Mouse (Mus musculus) lung, adult 2 months (tissue): ENCODE data around the gene Gm20388.

ENCODE experiments used
- CTCF ChIP-seq: fragments of 200-500 bp; IDR thresholded peaks from 2 replicates; pipeline ENCODE4 v1.5.1; 2011; ENCODE audit warnings: mild to moderate bottlenecking, low read length, control low read depth; ENCODE audit not compliant: insufficient read depth
- POLR2A ChIP-seq: fragments of 200-500 bp; IDR thresholded peaks from 2 replicates; pipeline ENCODE4 v1.6.1; 2011; ENCODE audit warnings: low read depth, mild to moderate bottlenecking, control low read depth, low read length, borderline replicate concordance; ENCODE audit errors: extremely low read depth

DNA sequence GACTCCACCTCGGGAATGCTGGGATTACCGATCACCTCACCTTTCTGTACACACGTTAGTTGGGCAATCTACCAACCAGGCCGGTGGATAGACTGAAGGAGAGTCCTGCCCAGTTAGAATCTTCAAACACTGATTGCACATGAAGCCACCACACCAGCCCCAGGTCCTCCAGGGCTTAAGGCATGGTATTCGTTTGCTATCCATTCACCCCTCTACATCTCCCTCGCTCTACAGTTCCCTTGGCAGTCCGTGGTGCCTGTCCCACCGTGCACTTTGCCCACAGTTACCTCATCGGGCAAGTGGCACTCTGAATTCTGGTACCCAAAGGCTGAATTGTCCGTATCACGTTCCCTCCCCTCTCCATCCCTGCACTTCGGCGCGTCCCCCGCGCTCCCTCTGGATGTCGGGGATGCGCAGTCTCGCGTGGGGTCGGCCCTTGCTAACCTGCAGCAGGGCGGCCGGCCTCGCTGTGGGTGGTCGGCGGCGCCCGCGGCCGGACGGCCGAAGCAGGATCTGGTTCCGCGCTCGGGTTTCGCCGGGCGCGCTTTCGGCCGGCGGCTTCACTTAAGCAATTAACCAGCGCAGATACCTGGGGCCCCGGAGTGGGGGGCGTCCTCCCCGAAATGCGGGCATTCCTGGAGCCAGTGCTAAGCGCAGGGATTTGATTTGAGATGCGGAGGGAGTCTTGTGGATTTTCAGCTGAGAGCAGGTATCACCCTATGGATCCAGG, 1169.9 kb downstream of the Gm20388 start:
- no peak for TF ChIP-seq POLR2A
- no peak for TF ChIP-seq CTCF
